Mouse (Mus musculus): Measurements from ENCODE around the gene Hck.

DNA sequence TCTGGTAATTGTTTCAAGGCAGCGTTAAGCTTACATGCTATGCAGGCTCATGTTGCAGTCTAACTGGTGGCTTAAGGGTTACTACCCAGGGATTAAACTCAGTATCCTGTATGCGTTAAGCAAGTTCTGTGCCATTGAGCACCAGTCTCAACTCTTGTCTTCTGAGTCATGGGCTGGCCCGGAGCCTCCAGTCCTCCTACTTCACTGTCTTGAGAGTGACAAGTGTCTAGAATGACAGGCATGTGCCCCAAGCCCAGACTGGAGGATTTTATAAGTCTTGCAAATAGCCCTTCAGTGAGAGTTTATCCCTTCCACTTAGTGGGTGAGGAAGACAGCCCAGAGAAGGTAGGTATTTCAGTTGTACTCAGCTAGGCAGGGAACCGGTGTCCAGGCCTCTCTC lies 27.9 kb downstream of the Hck start:
- TF ChIP-seq CTCF (IDR thresholded peaks at IDR 0.05; ENCODE audit: low read depth) (no peak), EP300 (IDR thresholded peaks at IDR 0.05; ENCODE audit: low read depth) (no peak)

Measured in liver, postnatal 0 days (tissue).